Mouse (Mus musculus) frontal cortex, adult (tissue): ENCODE results near the gene Rbm20.

ENCODE experiments used
- ATAC-seq: cut with Nextera tagmentation; 2 replicates; pipeline ENCODE4 v1.9.2; 2017; ENCODE audit warnings: mild to moderate bottlenecking, moderate library complexity, mixed read lengths; ENCODE audit not compliant: low TSS enrichment

Gene Rbm20

DNA sequence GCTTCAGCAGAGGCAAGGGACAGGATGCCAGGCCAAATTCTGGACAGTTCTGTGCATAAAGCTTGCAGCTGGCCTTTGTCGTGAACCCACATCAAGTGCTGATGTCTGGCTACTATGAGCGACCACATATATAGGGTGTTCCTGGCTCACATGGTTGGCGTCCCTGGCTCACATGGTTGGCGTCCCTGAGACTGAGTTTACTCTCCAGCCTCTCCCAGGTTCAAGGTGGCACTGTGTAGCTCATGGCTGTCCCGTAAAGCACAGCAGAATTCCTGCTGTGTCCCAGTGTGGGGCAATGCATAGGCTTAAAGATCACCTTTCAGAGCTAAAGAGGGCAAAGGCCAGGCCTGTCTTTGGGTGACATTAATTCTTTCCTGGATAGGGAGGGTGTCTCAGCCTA lies 78.2 kb downstream of the Rbm20 start:
- ATAC-seq = no peak

- ATAC-seq = peak; percentile 63
Measured at GRCm38 (mm10) chr19:53757432-53758109, 80.5 kb downstream of the Rbm20 start.

- ATAC-seq = no peak
Measured at GRCm38 (mm10) chr19:53758881-53759418, 81.8 kb downstream of the Rbm20 start.

GRCm38 (mm10) chr19:53760125-53761101 lies 83.3 kb downstream of the Rbm20 start:
- ATAC-seq = no peak

DNA sequence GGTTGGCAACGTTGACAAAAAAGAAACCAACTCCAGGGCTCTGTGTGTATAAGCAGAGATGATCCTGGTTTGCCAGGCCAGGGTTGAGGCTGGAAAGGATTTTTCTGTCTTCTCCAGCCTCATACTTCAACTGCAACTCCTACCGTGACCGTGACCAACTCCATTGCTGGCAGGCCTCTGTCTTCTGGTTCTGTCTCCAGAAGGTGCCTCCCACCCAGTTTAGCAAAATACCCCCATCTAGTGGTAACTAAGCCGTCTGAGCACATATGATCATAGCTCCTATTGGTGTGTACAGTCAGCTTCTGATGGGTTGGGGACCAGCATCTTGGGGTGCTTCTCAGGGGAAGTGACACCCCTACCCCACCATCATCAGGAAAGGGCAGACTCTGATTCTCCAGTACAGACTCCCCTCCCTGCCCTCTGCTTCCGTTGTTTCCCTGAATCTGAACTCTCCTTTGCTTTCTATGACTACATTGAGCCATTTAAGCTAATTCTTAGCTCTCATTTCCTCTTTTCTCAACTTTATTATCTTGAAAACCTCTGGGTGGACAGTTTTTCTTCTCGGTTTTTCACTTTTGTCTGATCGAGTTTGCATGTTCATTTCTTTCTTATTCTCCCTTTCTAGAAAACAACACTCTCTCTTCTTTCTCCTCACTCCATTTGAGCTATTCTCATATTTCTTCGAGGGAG lies 85.8 kb downstream of the Rbm20 start:
- peak; percentile 97 for ATAC-seq

- no peak for ATAC-seq
Measured at GRCm38 (mm10) chr19:53764688-53765478, 87.8 kb downstream of the Rbm20 start.

- ATAC-seq = peak; percentile 88
Measured at GRCm38 (mm10) chr19:53768478-53768877, 91.4 kb downstream of the Rbm20 start.

GRCm38 (mm10) chr19:53773937-53774640 lies 97.0 kb downstream of the Rbm20 start:
- ATAC-seq = no peak

DNA sequence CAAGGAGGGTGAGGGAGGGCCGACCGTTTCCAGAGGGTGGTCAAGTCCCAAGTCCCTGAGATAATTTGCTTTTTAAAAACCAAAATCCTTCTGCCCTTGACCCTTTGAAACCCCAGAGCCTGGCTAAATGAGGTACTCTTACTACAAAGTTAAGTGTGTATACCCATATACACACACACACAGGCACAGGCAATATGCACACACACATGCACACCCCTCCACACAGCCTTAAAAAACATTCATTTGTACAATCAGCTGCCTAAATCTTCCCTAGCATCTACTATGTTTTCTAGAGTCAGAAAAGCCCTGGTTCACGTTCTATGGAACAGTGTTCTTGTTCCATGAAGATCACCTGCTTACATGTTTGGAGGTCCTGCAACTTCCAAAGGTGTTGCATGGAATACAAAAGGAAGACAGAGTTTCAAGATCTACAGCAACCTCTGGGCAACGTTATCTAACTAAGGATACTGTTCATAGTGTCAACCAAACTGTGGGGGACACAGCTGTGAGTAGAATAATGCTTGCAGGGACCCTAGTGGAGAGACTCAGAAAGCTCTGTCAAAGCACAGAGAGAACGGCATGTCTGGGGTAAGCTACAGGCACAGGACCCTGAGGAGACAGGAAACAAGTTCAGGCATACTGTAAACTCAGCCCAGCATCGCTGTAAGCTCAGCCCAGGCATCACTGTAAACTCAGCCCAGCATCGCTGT lies 97.7 kb downstream of the Rbm20 start:
- ATAC-seq = no peak

DNA sequence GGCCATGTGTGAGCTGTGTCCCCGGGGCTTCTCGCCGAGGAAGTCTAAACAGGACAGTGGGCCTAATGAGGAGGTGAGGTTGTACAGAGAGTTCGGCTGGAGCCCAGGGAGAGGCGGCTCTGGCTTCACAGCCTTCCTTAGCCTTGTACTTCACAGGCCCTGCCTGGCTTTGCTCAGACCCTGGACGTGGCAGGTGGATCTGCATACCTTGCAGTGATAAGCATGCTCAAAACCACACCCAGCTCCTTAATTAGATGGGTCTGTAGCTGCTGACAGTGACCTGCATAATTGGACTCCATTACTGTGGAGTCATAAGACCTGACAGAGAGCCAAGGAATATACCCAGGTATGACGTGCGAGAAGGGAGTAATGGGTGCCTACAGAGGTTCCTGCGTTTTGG lies 102.3 kb downstream of the Rbm20 start:
- no peak for ATAC-seq

- no peak for ATAC-seq
Measured at GRCm38 (mm10) chr19:53779818-53780217, 102.7 kb downstream of the Rbm20 start.

- no peak for ATAC-seq
Measured at GRCm38 (mm10) chr19:53780752-53781602, 103.9 kb downstream of the Rbm20 start.

DNA sequence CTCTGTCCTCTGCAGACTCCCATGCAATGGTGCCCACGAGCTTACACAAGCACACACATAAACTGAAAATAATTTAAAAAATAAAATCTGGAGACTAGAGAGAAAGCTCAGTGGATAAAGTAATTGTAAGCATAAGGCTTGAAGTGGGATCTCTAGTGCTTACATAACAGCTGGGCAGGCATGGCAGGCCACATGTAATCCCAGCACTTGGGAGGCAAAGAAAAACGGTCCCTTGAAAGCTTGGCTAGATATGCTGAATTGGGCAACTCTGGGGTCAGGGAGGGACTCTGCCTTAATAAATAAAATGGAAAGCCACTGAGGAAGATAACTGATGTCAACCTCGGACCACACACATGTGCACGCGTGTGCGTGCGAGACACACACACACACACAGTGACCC lies 104.7 kb downstream of the Rbm20 start:
- ATAC-seq = no peak

- ATAC-seq = no peak
Measured at GRCm38 (mm10) chr19:53785352-53785751, 108.2 kb downstream of the Rbm20 start.

DNA sequence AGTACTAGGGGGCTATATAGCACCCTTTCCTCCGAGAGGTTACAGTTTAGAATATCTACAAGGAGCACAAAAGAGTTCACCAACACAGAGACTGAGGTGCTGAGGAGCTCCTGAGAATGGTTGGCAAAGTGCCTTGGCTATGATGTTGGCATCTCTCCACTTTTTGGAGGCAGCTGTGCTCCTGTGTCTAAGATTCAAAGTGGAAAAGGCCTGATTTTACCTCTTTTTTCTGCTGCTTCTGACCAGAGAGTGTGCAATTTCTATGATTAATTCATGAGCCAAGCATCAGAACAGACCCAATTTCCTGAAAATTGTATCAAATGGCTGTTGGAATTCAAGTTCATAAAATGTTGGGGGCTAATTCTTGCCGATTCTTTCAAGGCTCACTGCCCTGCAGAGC lies 109.1 kb downstream of the Rbm20 start:
- ATAC-seq = peak; percentile 75

- peak; percentile 32; the same call in 1 of the 2 replicates for ATAC-seq
Measured at GRCm38 (mm10) chr19:53786836-53787235, 109.7 kb downstream of the Rbm20 start.

GRCm38 (mm10) chr19:53788621-53789331 lies 111.7 kb downstream of the Rbm20 start:
- ATAC-seq = no peak

DNA sequence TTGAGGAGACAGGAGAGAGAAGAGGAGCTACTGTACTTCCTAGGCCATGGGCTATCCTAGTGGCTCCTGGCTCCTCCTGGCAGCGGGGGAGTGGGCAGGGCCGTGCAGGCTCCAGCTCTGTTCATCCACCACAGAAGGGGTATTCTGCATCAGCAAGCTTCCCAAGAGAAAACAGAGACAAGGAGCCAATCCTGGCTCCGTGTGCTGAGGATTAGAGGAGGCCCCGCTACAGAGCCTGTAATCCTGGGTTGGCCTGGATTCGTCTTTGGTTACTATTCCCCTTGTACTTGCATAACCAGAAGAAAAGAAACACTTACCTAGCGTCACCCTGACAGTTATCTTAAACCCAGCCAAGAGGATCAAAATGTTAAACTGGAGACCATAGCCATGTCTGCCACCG lies 112.5 kb downstream of the Rbm20 start:
- ATAC-seq = no peak
